In the genomic region with DNA sequence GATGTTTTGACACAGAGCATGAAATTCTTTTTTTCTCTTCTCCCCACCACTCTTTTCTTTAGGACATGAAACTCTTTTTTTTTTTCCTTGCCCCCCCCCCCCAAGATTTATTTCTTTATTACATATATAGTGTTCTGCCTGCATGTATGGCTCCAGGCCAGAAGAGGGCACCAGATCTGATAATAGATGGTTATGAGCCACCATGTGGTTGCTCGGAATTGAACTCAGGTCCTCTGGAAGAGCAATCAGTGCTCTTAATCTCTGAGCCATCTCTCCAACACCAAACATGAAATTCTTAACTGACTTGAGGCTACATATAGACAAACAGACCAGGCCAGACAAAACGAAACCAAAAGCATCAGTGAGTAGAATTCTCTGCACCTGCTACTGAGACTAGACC, we compare ENCODE assay signal across 29 mouse cellular contexts. TPM values are rescaled to one million over a fixed set of nuclear protein-coding genes. Genes with fewer than 3 reads are reported as not detected.
DNase-seq lines count a peak whose midpoint lies in the region; ATAC-seq and TF ChIP-seq lines count a peak whose summit lies in the region.
"Had no signal": no experiment of that assay in that cellular context is flagged by ENCODE, and none has a peak within 500 bp of the region (broad histone marks: within the 10 kb centered on the region; RNA-seq: fewer than 3 reads in every experiment).

No protein-coding gene starts in this region.

- H3K27me3 ChIP-seq in lung, embryonic 14.5 days (ENCODE audit: insufficient read depth, low read length): no peaks in the 10 kb centered on the region
- H3K27me3 ChIP-seq: lung, embryonic 15.5 days; midbrain, embryonic 13.5 days had no signal

- H3K4me2 ChIP-seq in lung, embryonic 14.5 days: no peak overlapping the region
- H3K4me2 ChIP-seq: heart, embryonic 11.5 days; lung, embryonic 15.5 days; midbrain, embryonic 13.5 days had no signal

- H3K4me3 ChIP-seq in lung, embryonic 14.5 days (ENCODE audit: low read depth, low read length): no peak overlapping the region
- H3K4me3 ChIP-seq: forebrain, embryonic 10.5 days; hindbrain, embryonic 10.5 days; lung, embryonic 15.5 days; midbrain, embryonic 13.5 days; myocyte had no signal

- no peaks in the 10 kb centered on the region for H3K4me1 ChIP-seq in lung, embryonic 14.5 days (ENCODE audit: insufficient read depth)
- H3K4me1 ChIP-seq: forebrain, embryonic 10.5 days; hindbrain, embryonic 10.5 days; lung, embryonic 15.5 days; midbrain, embryonic 13.5 days had no signal

- peaks cover 22% of the 10 kb centered on the region for H3K36me3 ChIP-seq in lung, embryonic 14.5 days (ENCODE audit: insufficient read depth)

- TF ChIP-seq CTCF in lung, embryonic 14.5 days (IDR thresholded peaks at IDR 0.05; ENCODE audit: low read depth): no peak

- H3K9ac ChIP-seq in lung, embryonic 14.5 days: no peak overlapping the region
- H3K9ac ChIP-seq: lung, embryonic 15.5 days; midbrain, embryonic 13.5 days had no signal

- H3K27ac ChIP-seq in lung, embryonic 14.5 days (ENCODE audit: low read depth): no peak overlapping the region
- H3K27ac ChIP-seq: forebrain, embryonic 10.5 days; hindbrain, embryonic 10.5 days; hindbrain, postnatal 0 days; lung, embryonic 15.5 days; midbrain, embryonic 13.5 days had no signal

- no peak for ATAC-seq in lung, embryonic 14.5 days (ENCODE audit: insufficient read depth)
- peak; percentile 41 for ATAC-seq in CD4-positive, CD25-positive, alpha-beta regulatory T cell, adult 4 months
- ATAC-seq in activated CD4-positive, CD25-positive, alpha-beta regulatory T cell, adult 4 months: no peak
- ATAC-seq: forebrain, embryonic 16.5 days; hindbrain, postnatal 0 days; midbrain, embryonic 13.5 days had no signal

- no peaks in the 10 kb centered on the region for H3K9me3 ChIP-seq in lung, embryonic 14.5 days (ENCODE audit: low read depth, low read length)
- H3K9me3 ChIP-seq: forebrain, embryonic 10.5 days; hindbrain, embryonic 10.5 days; lung, embryonic 15.5 days; midbrain, embryonic 13.5 days had no signal

- 81% methylated on average over 2 of the region's 2 CpGs for WGBS in lung, embryonic 14.5 days

- peak; percentile 16 for DNase-seq in lung, embryonic 14.5 days
- DNase-seq in lung, postnatal 14 days: no peak
- DNase-seq in A20 (ENCODE audit: low read depth, low spot score): peak; percentile 44
- DNase-seq in naive thymus-derived CD4-positive, alpha-beta T cell, adult 2 months (ENCODE audit: low read depth): peak; percentile 28
- DNase-seq in layer of hippocampus, adult 8-10 months (ENCODE audit: low spot score in 2 of 2): no peak
- DNase-seq: adrenal gland, postnatal 14 days; cerebellum, adult 9-10 months; gastrocnemius, postnatal 10 days; kidney, adult 18-20 months; thymus, postnatal 36 days had no signal

RNA-seq across cellular contexts. Expression of gene Gm21976, which starts 2.2 kb away (rescaled TPM):
- not detected in 2 replicates for polyA plus RNA-seq in lung, embryonic 14.5 days (2014; fragmentation: Nextera tagmentation; extraction: Ambion mirVana)
- not detected for polyA plus RNA-seq in CD4-positive, CD25-positive, alpha-beta regulatory T cell, adult 4 months (2017; shearing (Covaris generic))
- not detected for polyA plus RNA-seq in activated CD4-positive, CD25-positive, alpha-beta regulatory T cell, adult 4 months (2017; shearing (Covaris generic))
- not detected for total RNA-seq in layer of hippocampus, adult 8-10 months (2022)
- total RNA-seq: adrenal gland, postnatal 14 days; gastrocnemius, postnatal 10 days; hindbrain, postnatal 0 days; layer of hippocampus, postnatal 25 days; liver, adult 2 months had no signal
- polyA plus RNA-seq: embryonic facial prominence, embryonic 11.5 days; forebrain, embryonic 10.5 days; forebrain, embryonic 16.5 days; heart, embryonic 11.5 days; heart, postnatal 0 days; hindbrain, embryonic 10.5 days; hindbrain, postnatal 0 days; kidney, embryonic 16.5 days; limb, embryonic 11.5 days; liver, adult 2 months; lung, embryonic 15.5 days; midbrain, embryonic 13.5 days; myocyte; neural tube, embryonic 14.5 days; spleen, adult 2 months; stomach, embryonic 14.5 days had no signal

RNA-seq across cellular contexts. Expression of gene Ankra2, which starts 14.6 kb away (rescaled TPM):
- polyA plus RNA-seq in lung, embryonic 14.5 days (2014; fragmentation: Nextera tagmentation; extraction: Ambion mirVana): 19.8 and 21.2 TPM in 2 replicates
- 10 to 100 TPM; 21.3 to 24.5 TPM for polyA plus RNA-seq in CD4-positive, CD25-positive, alpha-beta regulatory T cell, adult 4 months (2017; shearing (Covaris generic))
- 10 to 100 TPM; 23.1 to 24.9 TPM for polyA plus RNA-seq in activated CD4-positive, CD25-positive, alpha-beta regulatory T cell, adult 4 months (2017; shearing (Covaris generic))
- 10 to 100 TPM; 42.8 to 50.4 (median 49.4) TPM for total RNA-seq in layer of hippocampus, adult 8-10 months (2022)

RNA-seq across cellular contexts. Expression of gene Utp15, which starts 14.7 kb away (rescaled TPM):
- polyA plus RNA-seq in lung, embryonic 14.5 days (2014; fragmentation: Nextera tagmentation; extraction: Ambion mirVana): 38.3 and 40.9 TPM in 2 replicates
- polyA plus RNA-seq in CD4-positive, CD25-positive, alpha-beta regulatory T cell, adult 4 months (2017; shearing (Covaris generic)): 10 to 100 TPM; 22.6 to 26.6 TPM
- polyA plus RNA-seq in activated CD4-positive, CD25-positive, alpha-beta regulatory T cell, adult 4 months (2017; shearing (Covaris generic)): 10 to 100 TPM; 23.8 to 26.9 TPM
- 10 to 100 TPM; 22.2 to 25.0 (median 24.2) TPM for total RNA-seq in layer of hippocampus, adult 8-10 months (2022)

RNA-seq across cellular contexts. Expression of gene Btf3, which starts 39.3 kb away (rescaled TPM):
- polyA plus RNA-seq in lung, embryonic 14.5 days (2014; fragmentation: Nextera tagmentation; extraction: Ambion mirVana): 746 and 761 TPM in 2 replicates
- polyA plus RNA-seq in CD4-positive, CD25-positive, alpha-beta regulatory T cell, adult 4 months (2017; shearing (Covaris generic)): 100 to 1,000 TPM; 721 to 726 TPM
- polyA plus RNA-seq in activated CD4-positive, CD25-positive, alpha-beta regulatory T cell, adult 4 months (2017; shearing (Covaris generic)): 1,000 to 10,000 TPM in 1 of 2 experiments, 100 to 1,000 TPM in 1; 915 to 1,034 TPM
- 100 to 1,000 TPM; 157 to 207 (median 184) TPM for total RNA-seq in layer of hippocampus, adult 8-10 months (2022)

Comparison
In these comparisons a context has a peak if more than half of its experiments do, and no peak if none do; other contexts are left out.
1. DNase-seq: peak in lung, embryonic 14.5 days (single experiment), A20 (single experiment) and naive thymus-derived CD4-positive, alpha-beta T cell, adult 2 months (single experiment); none in lung, postnatal 14 days (single experiment) and layer of hippocampus, adult 8-10 months (0 of 2).